Mouse (Mus musculus) midbrain, embryonic 15.5 days (tissue): ENCODE results near the gene Prss41. TPM values are rescaled to one million over a fixed set of nuclear protein-coding genes. Genes with fewer than 3 reads are reported as not detected.

Experiments used
- ATAC-seq: fragments of 200-750 bp; cut with Nextera tagmentation; replicated peaks from 2 replicates; pipeline ENCODE4 v1.8.0; 2017; ENCODE audit warnings: moderate TSS enrichment
- H3K27ac ChIP-seq: fragments of 300-500 bp; sonication (generic); 2 replicates; pipeline ENCODE4 v1.5.1; 2015; ENCODE audit warnings: mild to moderate bottlenecking, inconsistent platforms
- H3K27me3 ChIP-seq: fragments of 300-500 bp; sonication (generic); replicated peaks from 2 replicates; pipeline ENCODE4 v1.6.1; 2015; ENCODE audit warnings: inconsistent platforms
- H3K36me3 ChIP-seq: fragments of 300-500 bp; sonication (generic); replicated peaks from 2 replicates; pipeline ENCODE4 v1.6.1; 2015; ENCODE audit warnings: inconsistent platforms
- H3K4me1 ChIP-seq: fragments of 300-500 bp; sonication (generic); 2 replicates; pipeline ENCODE4 v1.6.1; 2015; ENCODE audit warnings: inconsistent platforms
- H3K4me2 ChIP-seq: fragments of 300-500 bp; sonication (generic); 2 replicates; pipeline ENCODE4 v1.6.1; 2015; ENCODE audit warnings: inconsistent platforms, mild to moderate bottlenecking, moderate library complexity
- H3K4me3 ChIP-seq: fragments of 300-500 bp; sonication (generic); 2 replicates; pipeline ENCODE4 v1.5.1; 2015; ENCODE audit warnings: mild to moderate bottlenecking, inconsistent platforms
- H3K9ac ChIP-seq: fragments of 300-500 bp; sonication (generic); 2 replicates; pipeline ENCODE4 v1.6.1; 2015; ENCODE audit warnings: mild to moderate bottlenecking, inconsistent platforms
- H3K9me3 ChIP-seq: fragments of 300-500 bp; sonication (generic); 2 replicates; pipeline ENCODE4 v1.6.1; 2016; ENCODE audit warnings: inconsistent platforms
- WGBS: fragments of 180-500 bp; shearing (Covaris S2); methylation state at CpG from one replicate; pipeline ENCODE4 v1.1.7; 2015; ENCODE audit warnings: mixed read lengths; 5-methylcytosine and 5-hydroxymethylcytosine counted together
- polyA plus RNA-seq: library from polyadenylated mRNA; unstranded; fragments of >200 nt; fragmentation: Nextera tagmentation; extraction: Ambion mirVana; gene quantifications from 2 replicates; pipeline ENCODE4 v1.2.1, GENCODE M21; 2015

Prss41 gene
- polyA plus RNA-seq, 1 experiment from 2014 or later = 1.6 TPM

DNA sequence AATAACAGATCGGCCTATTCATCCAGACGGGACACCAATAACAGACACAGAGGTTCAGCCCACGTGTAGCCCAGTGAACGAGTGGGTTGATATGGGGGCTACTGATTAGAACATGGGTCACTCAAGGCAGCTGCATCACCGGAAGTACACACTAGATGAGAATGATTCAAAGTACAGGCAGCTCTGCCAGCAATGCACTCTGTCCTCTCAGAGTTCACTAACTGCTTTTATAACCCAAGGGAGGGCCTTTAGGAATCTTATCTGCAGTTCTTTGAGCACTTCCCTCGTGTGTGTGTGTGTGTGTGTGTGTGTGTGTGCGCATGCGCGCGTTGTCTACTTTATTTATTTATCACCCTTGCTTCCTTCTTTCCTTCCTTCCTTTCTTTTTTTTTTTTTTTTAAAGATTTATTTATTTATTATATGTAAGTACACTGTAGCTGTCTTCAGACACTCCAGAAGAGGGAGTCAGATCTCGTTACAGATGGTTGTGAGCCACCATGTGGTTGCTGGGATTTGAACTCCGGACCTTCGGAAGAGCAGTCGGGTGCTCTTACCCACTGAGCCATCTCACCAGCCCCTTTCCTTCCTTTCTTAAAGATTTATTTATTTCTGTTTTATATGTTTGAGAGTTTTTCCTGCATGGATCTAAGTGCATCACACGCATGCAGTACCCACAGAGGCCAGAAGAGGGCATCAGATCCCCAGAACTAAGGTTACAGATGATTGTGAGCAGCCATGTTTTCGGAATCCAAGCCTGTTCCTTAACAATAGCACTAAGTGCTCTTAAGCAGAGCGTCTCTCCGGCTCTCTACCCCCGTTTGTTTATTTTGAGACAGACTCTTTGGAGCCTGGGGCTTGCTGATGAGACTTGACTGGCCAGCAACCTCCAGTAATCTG is 7.1 kb upstream of the Prss41 start:
- Histone ChIP-seq H3K4me3 (no peak overlapping the region), H3K9me3 (no peaks in the 10 kb centered on the region), H3K4me1 (no peaks in the 10 kb centered on the region), H3K27me3 (no peaks in the 10 kb centered on the region), H3K27ac (no peak overlapping the region), H3K36me3 (no peaks in the 10 kb centered on the region), H3K4me2 (no peak overlapping the region), H3K9ac (no peak overlapping the region)
- 63% methylated on average over 19 of the region's 19 CpGs for WGBS
- ATAC-seq = 0 out of 2 replicates have a peak, but pooled peaks have one; percentile 56

DNA sequence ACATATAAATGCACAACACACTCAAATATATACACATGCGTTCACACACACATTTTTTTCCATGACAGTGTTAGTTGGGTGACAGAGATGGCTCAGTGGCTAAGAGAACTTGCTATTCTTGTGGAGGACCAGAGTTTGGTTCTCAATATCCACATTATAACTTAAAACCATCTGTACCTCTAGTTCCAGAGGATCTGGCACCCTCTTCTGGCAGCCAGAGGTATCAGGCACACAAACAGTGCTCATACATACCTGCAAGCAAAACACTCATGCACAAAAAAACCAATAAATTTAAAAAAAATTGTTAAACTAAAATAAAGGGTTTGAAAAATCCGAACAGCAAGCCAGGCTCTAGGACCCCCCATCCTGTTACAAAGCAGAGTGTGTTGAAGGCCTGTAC is 6.1 kb upstream of the Prss41 start:
- H3K36me3 ChIP-seq = no peaks in the 10 kb centered on the region
- no peak overlapping the region for H3K9ac ChIP-seq
- no peak for ATAC-seq
- H3K4me1 ChIP-seq = no peaks in the 10 kb centered on the region
- 65% methylated on average over 2 of the region's 2 CpGs for WGBS
- H3K27ac ChIP-seq = no peak overlapping the region
- H3K27me3 ChIP-seq = no peaks in the 10 kb centered on the region
- H3K9me3 ChIP-seq = no peaks in the 10 kb centered on the region
- H3K4me2 ChIP-seq = no peak overlapping the region
- no peak overlapping the region for H3K4me3 ChIP-seq

DNA sequence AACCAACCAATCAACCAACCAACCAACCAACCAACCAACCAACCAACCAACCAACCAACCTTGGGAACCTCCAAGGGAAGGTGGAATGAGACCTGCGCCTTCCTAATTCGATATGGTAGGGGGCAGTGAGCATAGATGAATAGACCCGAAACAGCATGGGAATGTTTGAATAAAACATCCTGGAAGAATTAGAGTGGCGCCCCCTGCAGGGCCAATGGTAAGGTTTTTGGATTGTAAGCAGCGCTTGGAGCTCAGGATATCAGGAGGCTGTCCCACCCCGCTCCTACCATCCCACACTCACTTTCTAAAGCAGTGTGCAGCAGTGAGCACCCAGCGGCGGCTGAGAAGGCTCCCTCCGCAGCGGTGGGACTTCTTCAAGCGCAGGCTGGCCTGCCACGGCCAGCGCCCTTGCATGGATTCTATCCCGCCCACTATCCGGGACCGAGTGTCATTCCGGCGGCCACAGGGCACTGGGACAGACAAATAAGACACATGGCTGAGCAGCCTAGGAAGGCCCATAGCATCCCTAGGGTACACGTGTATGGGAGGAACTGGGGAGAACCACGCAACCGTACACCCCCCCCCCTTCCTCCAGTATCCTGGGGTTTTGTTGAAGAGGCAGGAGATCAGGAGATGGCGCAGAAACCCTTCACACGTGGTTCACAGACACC is 696 bp downstream of the Prss41 start:
- no peaks in the 10 kb centered on the region for H3K27me3 ChIP-seq
- H3K27ac ChIP-seq = no peak overlapping the region
- 0 out of 2 replicates have a peak overlapping the region, but pooled peaks have one; percentile 12 for H3K4me2 ChIP-seq
- H3K9ac ChIP-seq = no peak overlapping the region
- no peaks in the 10 kb centered on the region for H3K36me3 ChIP-seq
- H3K4me1 ChIP-seq = no peaks in the 10 kb centered on the region
- no peaks in the 10 kb centered on the region for H3K9me3 ChIP-seq
- 47% methylated on average over 23 of the region's 23 CpGs for WGBS
- H3K4me3 ChIP-seq = no peak overlapping the region
- ATAC-seq = peak; percentile 50; the same call in 1 of the 2 replicates

DNA sequence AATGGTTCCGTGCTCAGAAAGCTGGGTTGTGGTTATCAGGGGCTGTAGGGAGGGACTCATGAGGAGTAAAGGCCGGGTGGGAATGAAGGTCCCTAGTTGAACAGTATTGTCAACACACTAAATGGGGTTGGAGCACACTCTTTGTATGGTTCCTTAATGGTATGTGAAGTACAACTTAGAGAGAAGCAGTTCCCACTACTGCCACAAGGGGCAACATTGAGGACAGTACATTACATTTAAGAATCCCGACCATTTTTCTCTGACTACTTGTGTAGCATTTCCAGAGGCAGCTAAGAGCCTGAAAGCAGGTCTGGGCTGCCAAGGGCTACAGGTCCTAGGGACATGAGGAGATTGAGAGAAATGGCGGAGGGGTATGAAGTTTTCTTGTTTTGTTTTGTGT is 2.8 kb downstream of the Prss41 start:
- H3K4me3 ChIP-seq = no peak overlapping the region
- H3K9ac ChIP-seq = no peak overlapping the region
- 28% methylated on average over 4 of the region's 4 CpGs for WGBS
- ATAC-seq = no peak
- no peak overlapping the region for H3K27ac ChIP-seq
- no peaks in the 10 kb centered on the region for H3K9me3 ChIP-seq
- H3K4me2 ChIP-seq = no peak overlapping the region
- no peaks in the 10 kb centered on the region for H3K27me3 ChIP-seq
- H3K36me3 ChIP-seq = no peaks in the 10 kb centered on the region
- no peaks in the 10 kb centered on the region for H3K4me1 ChIP-seq

GRCm38 (mm10) chr17:23836006-23836575 is 7.9 kb downstream of the Prss41 start, which contains the start of gene Prss33:
TSS of gene Prss33 (minus strand) at chr17:23836056.
- no peak within 1 kb of the TSS for H3K9ac ChIP-seq
- no peak within 1 kb of the TSS for H3K4me2 ChIP-seq
- no peak within 1 kb of the TSS for H3K4me3 ChIP-seq
- no peak for ATAC-seq
- H3K27me3 ChIP-seq = 0 out of 2 replicates have a peak, but pooled peaks cover 6% of the 10 kb centered on the region
- no peaks in the 10 kb centered on the region for H3K4me1 ChIP-seq
- H3K27ac ChIP-seq = no peak within 1 kb of the TSS
- no peaks in the 10 kb centered on the region for H3K36me3 ChIP-seq
- WGBS = 42% methylated on average over 8 of the region's 8 CpGs
- no peaks in the 10 kb centered on the region for H3K9me3 ChIP-seq

DNA sequence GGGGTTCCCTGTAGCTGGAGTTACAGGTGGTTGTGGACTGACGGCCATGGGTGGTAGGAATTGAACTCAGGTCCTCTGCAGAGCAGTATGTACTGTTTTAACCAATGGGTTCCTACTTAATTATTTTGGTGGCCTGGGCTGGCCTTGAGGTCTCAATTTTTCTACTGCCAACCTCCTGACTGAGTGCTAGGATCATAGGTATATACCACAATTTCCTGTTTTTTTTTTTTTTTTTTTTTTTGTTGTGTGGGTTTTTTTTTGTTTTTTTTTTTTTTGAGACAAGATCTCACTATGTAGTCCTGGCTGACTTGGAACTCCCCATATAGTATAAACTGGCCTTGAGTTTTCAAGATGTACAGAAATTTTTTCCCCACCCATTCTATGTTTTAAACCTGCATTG is 12.8 kb downstream of the Prss41 start:
- no peak for ATAC-seq
- Histone ChIP-seq H3K36me3 (peaks cover 8% of the 10 kb centered on the region; the same call in 1 of the 2 replicates), H3K4me1 (peaks cover 20% of the 10 kb centered on the region), H3K4me2 (no peak overlapping the region), H3K4me3 (no peak overlapping the region), H3K9me3 (no peaks in the 10 kb centered on the region), H3K27ac (no peak overlapping the region), H3K9ac (no peak overlapping the region), H3K27me3 (0 out of 2 replicates have a peak, but pooled peaks cover 6% of the 10 kb centered on the region)
- 100% methylated on average over 1 of the region's 1 CpGs for WGBS

DNA sequence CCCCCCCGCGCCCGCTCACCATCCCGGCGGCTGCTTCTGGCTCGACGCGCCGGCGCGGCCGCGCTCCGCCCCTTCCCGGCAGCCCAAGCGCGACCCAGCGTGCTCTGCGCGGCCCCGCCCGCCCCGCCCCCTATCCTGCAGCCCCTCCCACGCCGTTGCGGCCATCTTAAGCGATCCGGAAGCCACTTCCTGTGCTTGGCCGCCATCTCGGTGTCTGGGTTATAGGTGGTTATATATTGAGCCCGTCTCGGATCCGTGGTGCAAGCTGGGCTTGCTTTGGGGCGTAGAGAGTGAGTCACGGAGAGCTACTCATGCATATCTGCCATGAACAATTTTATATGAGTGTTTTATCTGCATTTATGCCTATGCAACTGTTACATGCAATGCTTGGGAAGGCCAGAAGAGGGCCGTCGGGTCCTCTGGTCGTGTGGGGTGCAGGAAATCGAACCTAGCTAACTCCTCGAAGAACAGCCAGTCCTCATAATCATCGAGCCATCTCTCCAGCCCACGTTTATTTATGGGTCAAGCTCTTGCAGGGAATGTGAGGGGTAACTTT is 14.8 kb downstream of the Prss41 start, which contains the start of gene Elob:
Elob (minus strand) TSS at position 73 of the 556 bp plus-strand sequence.
- peak within 1 kb of the TSS; percentile 91 for H3K9ac ChIP-seq
- under 1% methylated on average over 32 of the region's 42 CpGs for WGBS

GRCm38 (mm10) chr17:23828271-23829001 is 15.5 kb downstream of the Prss41 start:
- peaks cover 20% of the 10 kb centered on the region for H3K4me1 ChIP-seq
- under 1% methylated on average over 47 of the region's 47 CpGs for WGBS
- H3K27ac ChIP-seq = peak overlapping the region; percentile 91
- 0 out of 2 replicates have a peak, but pooled peaks cover 1% of the 10 kb centered on the region for H3K27me3 ChIP-seq
- H3K36me3 ChIP-seq = peaks cover 35% of the 10 kb centered on the region
- H3K9ac ChIP-seq = peak overlapping the region; percentile 91
- ATAC-seq = peak; percentile 83
- no peaks in the 10 kb centered on the region for H3K9me3 ChIP-seq
- peak overlapping the region; percentile 95 for H3K4me3 ChIP-seq
- peak overlapping the region; percentile 81 for H3K4me2 ChIP-seq

More for the DNA sequence above, 14.8 kb downstream of the Prss41 start, which contains the start of gene Elob:
- H3K4me3 ChIP-seq = peak within 1 kb of the TSS; percentile 95
- peak within 1 kb of the TSS; percentile 81 for H3K4me2 ChIP-seq
- no peaks in the 10 kb centered on the region for H3K9me3 ChIP-seq
- H3K4me1 ChIP-seq = peaks cover 20% of the 10 kb centered on the region
- peak; percentile 96 for ATAC-seq
- H3K36me3 ChIP-seq = peaks cover 28% of the 10 kb centered on the region
- peak within 1 kb of the TSS; percentile 91 for H3K27ac ChIP-seq
- 0 out of 2 replicates have a peak, but pooled peaks cover 6% of the 10 kb centered on the region for H3K27me3 ChIP-seq

- H3K9ac ChIP-seq = no peak overlapping the region
- ATAC-seq = no peak
- H3K4me1 ChIP-seq = peaks cover 20% of the 10 kb centered on the region
- H3K36me3 ChIP-seq = peaks cover 61% of the 10 kb centered on the region
- H3K4me3 ChIP-seq = no peak overlapping the region
- no peaks in the 10 kb centered on the region for H3K27me3 ChIP-seq
- no peak overlapping the region for H3K4me2 ChIP-seq
- no peaks in the 10 kb centered on the region for H3K9me3 ChIP-seq
- H3K27ac ChIP-seq = no peak overlapping the region
- 87% methylated on average over 4 of the region's 4 CpGs for whole genome bisulfite sequencing
Measured at GRCm38 (mm10) chr17:23825591-23825990, 18.4 kb downstream of the Prss41 start.

GRCm38 (mm10) chr17:23823614-23824013 is 20.4 kb downstream of the Prss41 start:
- Histone ChIP-seq H3K36me3 (peaks cover 81% of the 10 kb centered on the region), H3K27me3 (no peaks in the 10 kb centered on the region), H3K27ac (no peak overlapping the region), H3K9me3 (peaks cover 9% of the 10 kb centered on the region), H3K4me2 (no peak overlapping the region), H3K9ac (no peak overlapping the region), H3K4me1 (peaks cover 20% of the 10 kb centered on the region), H3K4me3 (no peak overlapping the region)
- ATAC-seq = no peak
- 92% methylated on average over 12 of the region's 12 CpGs for WGBS

GRCm38 (mm10) chr17:23823018-23823417 is 21.0 kb downstream of the Prss41 start:
- H3K36me3 ChIP-seq = peaks cover 86% of the 10 kb centered on the region
- no peak for ATAC-seq
- H3K4me1 ChIP-seq = peaks cover 18% of the 10 kb centered on the region
- H3K4me3 ChIP-seq = no peak overlapping the region
- H3K27ac ChIP-seq = no peak overlapping the region
- H3K4me2 ChIP-seq = no peak overlapping the region
- H3K9me3 ChIP-seq = peaks cover 9% of the 10 kb centered on the region
- no peaks in the 10 kb centered on the region for H3K27me3 ChIP-seq
- WGBS = 84% methylated on average over 16 of the region's 16 CpGs
- no peak overlapping the region for H3K9ac ChIP-seq
